Mouse (Mus musculus) lung, postnatal 25 days (tissue): Measurements from ENCODE around the gene Srebf1.
A peak's percentile ranks its signal among the peaks of the same experiment; 100 is the strongest.

Experiments used
- DNase-seq: peaks from one replicate; pipeline ENCODE4 v3.0.0; 2022; ENCODE audit warnings: low spot score

The Srebf1 gene

GRCm38 (mm10) chr11:60233235-60233634, 10.9 kb upstream of the Srebf1 start:
- no peak for DNase-seq

GRCm38 (mm10) chr11:60232441-60233058, 10.2 kb upstream of the Srebf1 start:
- DNase-seq = no peak

GRCm38 (mm10) chr11:60231951-60232350, 9.6 kb upstream of the Srebf1 start:
- DNase-seq = no peak

- no peak for DNase-seq
These were observed 8.9 kb upstream of the Srebf1 start for GRCm38 (mm10) chr11:60231326-60231725.

- no peak for DNase-seq
These were observed 8.1 kb upstream of the Srebf1 start for GRCm38 (mm10) chr11:60230512-60230911.

GRCm38 (mm10) chr11:60229821-60230220, 7.4 kb upstream of the Srebf1 start:
- peak; percentile 84 for DNase-seq

- no peak for DNase-seq
These were observed 6.1 kb upstream of the Srebf1 start for GRCm38 (mm10) chr11:60228525-60228924.

GRCm38 (mm10) chr11:60225874-60226273, 3.5 kb upstream of the Srebf1 start:
- no peak for DNase-seq

GRCm38 (mm10) chr11:60224676-60225075, 2.3 kb upstream of the Srebf1 start:
- no peak for DNase-seq

- DNase-seq = no peak
These were observed 304 bp downstream of the Srebf1 start for GRCm38 (mm10) chr11:60222085-60222468.

GRCm38 (mm10) chr11:60221425-60221824, 956 bp downstream of the Srebf1 start:
- no peak for DNase-seq

GRCm38 (mm10) chr11:60220291-60220804, 2.0 kb downstream of the Srebf1 start:
- peak; percentile 91 for DNase-seq

GRCm38 (mm10) chr11:60219609-60220008, 2.8 kb downstream of the Srebf1 start:
- peak; percentile 55 for DNase-seq

GRCm38 (mm10) chr11:60217467-60217866, 4.9 kb downstream of the Srebf1 start:
- no peak for DNase-seq

- no peak for DNase-seq
These were observed 5.7 kb downstream of the Srebf1 start for GRCm38 (mm10) chr11:60216671-60217070.

GRCm38 (mm10) chr11:60213266-60213665, 9.1 kb downstream of the Srebf1 start:
- DNase-seq = no peak

GRCm38 (mm10) chr11:60211761-60212160, 10.6 kb downstream of the Srebf1 start:
- DNase-seq = no peak

GRCm38 (mm10) chr11:60211152-60211551, 11.2 kb downstream of the Srebf1 start:
- no peak for DNase-seq

- peak; percentile 96 for DNase-seq
These were observed 12.1 kb downstream of the Srebf1 start for GRCm38 (mm10) chr11:60210305-60210724.

GRCm38 (mm10) chr11:60209933-60210249, 12.5 kb downstream of the Srebf1 start:
- DNase-seq = no peak

- peak; percentile 75 for DNase-seq
These were observed 13.0 kb downstream of the Srebf1 start for GRCm38 (mm10) chr11:60209217-60209932.

- no peak for DNase-seq
These were observed 13.7 kb downstream of the Srebf1 start for GRCm38 (mm10) chr11:60208712-60209111.

- DNase-seq = no peak
These were observed 14.2 kb downstream of the Srebf1 start for GRCm38 (mm10) chr11:60208201-60208600.

GRCm38 (mm10) chr11:60206207-60206606, 16.2 kb downstream of the Srebf1 start:
- DNase-seq = peak; percentile 54
